Mouse (Mus musculus): ENCODE results near the gene Serpind1.

Serpind1 gene

GRCm38 (mm10) chr16:17346766-17347165 is 15.6 kb downstream of the Serpind1 start:
- no peak for DNase-seq (ENCODE audit: low read depth)

- no peak for DNase-seq (ENCODE audit: low read depth)
These were observed 24.9 kb downstream of the Serpind1 start for GRCm38 (mm10) chr16:17356031-17356430.

DNA sequence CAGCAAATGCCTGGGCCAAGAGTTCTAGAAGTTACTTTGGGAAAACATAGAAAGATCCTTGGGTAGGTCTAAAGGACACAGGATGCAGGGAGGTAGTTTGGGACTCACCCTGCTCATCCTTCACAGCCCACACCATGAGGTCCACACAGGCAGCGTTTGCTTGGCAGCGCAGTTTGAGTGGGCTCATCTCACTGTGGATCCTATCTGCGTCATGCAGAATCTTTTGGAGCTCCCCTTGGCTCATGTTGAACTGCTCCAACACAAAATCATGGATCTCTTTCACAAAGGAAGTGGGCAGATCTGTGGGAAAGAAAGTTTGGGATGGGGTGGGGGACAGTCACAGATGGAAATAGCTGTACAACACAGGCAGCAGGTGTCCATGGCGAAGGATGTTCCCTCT is 27.6 kb downstream of the Serpind1 start:
- no peak for DNase-seq (ENCODE audit: low read depth)

GRCm38 (mm10) chr16:17382306-17382705 is 51.1 kb downstream of the Serpind1 start:
- no peak for DNase-seq (ENCODE audit: low read depth)

DNA sequence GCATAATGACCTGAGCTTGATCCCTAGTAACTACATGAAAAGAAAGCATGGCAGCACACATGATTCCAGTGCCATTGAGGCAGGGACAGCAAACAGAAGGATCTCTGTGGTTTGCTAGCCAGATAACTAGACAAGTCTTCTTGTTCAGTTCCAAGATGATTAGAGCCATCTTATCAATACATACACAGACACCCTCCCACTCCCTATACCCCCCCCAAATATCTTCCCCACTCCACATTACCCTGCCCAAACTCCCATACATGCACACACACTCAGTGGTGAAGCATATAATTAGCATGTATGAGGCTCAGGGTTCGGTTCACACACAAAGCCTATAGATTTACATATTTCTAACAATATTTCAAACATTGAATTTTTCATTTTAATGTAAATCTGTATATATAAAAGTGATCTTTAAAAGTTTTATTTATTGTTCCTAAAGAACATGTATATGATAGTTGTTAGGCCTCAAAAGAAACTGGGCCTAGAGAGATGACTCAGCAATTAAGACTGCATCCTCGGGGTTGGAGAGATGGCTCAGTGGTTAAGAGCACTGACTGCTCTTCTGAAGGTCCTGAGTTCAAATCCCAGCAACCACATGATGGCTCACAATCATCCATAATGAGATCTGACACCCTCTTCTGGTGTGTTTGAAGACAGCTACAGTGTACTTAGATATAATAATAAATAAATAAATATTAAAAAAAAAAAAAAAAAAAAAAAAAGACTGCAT is 52.6 kb downstream of the Serpind1 start:
- DNase-seq (ENCODE audit: low read depth): no peak

GRCm38 (mm10) chr16:17392784-17393183 is 61.6 kb downstream of the Serpind1 start:
- DNase-seq (ENCODE audit: low read depth): no peak

All from fibroblast of lung, adult 2 months (primary cell).